Mouse (Mus musculus): ENCODE results near the gene Nos1.

The Nos1 gene

GRCm38 (mm10) chr5:117955675-117956420 is 175.0 kb downstream of the Nos1 start:
- peak; percentile 67 for DNase-seq (ENCODE audit: low read depth, low spot score)

GRCm38 (mm10) chr5:117964750-117965149 is 183.9 kb downstream of the Nos1 start:
- no peak for DNase-seq (ENCODE audit: low read depth, low spot score)

- no peak for DNase-seq (ENCODE audit: low read depth, low spot score)
These were observed 186.1 kb downstream of the Nos1 start for GRCm38 (mm10) chr5:117966956-117967355.

DNA sequence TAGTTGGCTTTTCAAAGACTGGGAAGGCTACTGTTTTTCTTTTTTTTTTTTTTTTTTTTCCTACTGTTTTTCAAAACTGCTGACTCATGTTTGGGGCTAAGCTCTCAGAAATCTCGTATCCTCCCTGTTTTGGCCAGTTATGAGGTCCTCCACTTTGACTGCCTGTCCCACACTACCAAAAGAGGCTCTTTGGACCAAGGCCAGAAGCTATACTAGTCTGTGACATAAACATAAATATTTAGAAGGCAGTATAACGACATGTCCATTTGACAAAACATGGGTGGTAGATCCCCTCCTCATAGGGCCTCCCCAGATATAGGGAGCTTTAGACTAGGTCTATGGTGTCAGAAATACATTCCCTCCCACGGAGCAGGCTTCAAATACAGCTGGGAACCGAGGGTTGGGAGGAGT is 186.8 kb downstream of the Nos1 start:
- no peak for DNase-seq (ENCODE audit: low read depth, low spot score)

GRCm38 (mm10) chr5:117969681-117970427 is 189.0 kb downstream of the Nos1 start:
- no peak for DNase-seq (ENCODE audit: low read depth, low spot score)

- DNase-seq (ENCODE audit: low read depth, low spot score) = no peak
These were observed 195.4 kb downstream of the Nos1 start for GRCm38 (mm10) chr5:117976263-117976656.

GRCm38 (mm10) chr5:117976657-117977500 is 196.0 kb downstream of the Nos1 start, which contains the start of gene Fbxo21:
Fbxo21 (plus strand) TSS chr5:117976730.
- peak; percentile 95 for DNase-seq (ENCODE audit: low read depth, low spot score)

DNA sequence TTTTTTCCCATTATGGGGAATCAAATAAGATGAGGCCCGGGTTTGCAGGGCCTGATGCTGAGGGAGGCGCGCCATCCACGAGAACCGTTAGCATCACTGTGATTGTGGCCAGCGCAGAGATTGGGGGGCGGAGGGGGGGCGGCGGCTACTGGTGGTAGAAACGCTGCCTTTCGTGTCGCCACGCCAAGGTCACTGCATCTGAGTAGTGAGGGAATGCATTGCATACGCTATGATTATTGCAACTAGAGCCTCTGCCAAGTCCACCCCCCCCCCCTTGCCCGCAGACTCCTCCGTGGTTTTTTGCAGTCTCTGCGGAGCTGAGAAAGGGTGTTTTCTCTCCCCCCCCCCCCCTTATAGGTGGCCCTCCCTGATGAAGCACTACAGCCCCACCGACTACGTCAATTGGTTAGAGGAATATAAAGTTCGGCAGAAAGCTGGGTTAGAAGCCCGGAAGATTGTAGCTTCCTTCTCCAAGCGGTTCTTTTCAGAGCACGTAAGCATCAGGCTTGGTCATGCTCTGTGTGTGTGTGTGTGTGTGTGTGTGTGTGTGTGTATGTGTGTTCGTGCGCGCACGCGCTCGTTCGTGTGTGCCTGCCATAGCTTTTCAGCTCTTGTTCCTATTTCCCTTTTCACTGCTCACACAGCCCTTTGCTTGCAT is 196.8 kb downstream of the Nos1 start:
- DNase-seq (ENCODE audit: low read depth, low spot score) = no peak

GRCm38 (mm10) chr5:117978159-117978697 is 197.4 kb downstream of the Nos1 start:
- no peak for DNase-seq (ENCODE audit: low read depth, low spot score)

- DNase-seq (ENCODE audit: low read depth, low spot score) = no peak
These were observed 198.2 kb downstream of the Nos1 start for GRCm38 (mm10) chr5:117979082-117979481.

- no peak for DNase-seq (ENCODE audit: low read depth, low spot score)
These were observed 200.1 kb downstream of the Nos1 start for GRCm38 (mm10) chr5:117980921-117981320.

GRCm38 (mm10) chr5:117981943-117982342 is 201.1 kb downstream of the Nos1 start:
- no peak for DNase-seq (ENCODE audit: low read depth, low spot score)

- DNase-seq (ENCODE audit: low read depth, low spot score) = no peak
These were observed 205.5 kb downstream of the Nos1 start for GRCm38 (mm10) chr5:117986327-117986726.

DNA sequence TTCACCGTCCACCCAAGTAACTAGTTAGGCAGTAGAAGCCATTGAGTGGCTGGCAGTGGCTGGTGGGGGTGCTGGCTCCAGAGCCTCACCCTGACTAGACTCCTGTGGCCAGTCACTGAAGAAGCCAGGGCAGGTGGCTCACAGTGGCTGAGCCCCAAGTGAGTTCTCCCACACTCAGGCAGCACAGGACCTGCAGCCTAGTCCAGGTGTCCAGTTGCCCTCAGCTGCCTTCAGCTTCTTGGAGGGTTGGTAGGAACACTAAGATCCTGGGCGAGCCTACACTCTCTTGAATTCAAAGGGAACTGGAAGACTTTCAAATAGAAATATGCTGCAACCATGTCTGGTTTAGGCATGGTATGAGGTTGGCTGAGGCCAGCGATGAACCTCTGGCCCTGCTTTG is 207.1 kb downstream of the Nos1 start:
- no peak for DNase-seq (ENCODE audit: low read depth, low spot score)

DNA sequence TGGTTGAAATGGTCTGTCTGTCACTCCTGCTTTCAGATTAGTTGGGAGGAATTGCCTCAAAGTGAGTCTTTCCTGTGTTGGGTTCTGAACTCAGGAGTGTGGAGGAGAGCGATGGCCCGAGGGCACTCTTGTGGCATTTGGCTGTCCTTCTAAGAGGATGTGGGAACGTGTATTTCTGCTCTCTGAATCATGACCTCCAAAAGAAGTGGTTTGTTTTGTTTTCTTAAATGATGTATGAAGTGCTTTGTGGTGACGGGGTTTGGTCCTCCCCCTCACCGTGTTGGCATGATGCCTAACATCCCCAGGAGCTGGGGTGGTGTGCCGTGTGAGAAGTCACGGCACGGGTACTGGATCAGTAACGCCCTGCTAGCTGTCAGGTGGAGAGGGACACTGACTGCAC is 207.5 kb downstream of the Nos1 start:
- no peak for DNase-seq (ENCODE audit: low read depth, low spot score)

DNA sequence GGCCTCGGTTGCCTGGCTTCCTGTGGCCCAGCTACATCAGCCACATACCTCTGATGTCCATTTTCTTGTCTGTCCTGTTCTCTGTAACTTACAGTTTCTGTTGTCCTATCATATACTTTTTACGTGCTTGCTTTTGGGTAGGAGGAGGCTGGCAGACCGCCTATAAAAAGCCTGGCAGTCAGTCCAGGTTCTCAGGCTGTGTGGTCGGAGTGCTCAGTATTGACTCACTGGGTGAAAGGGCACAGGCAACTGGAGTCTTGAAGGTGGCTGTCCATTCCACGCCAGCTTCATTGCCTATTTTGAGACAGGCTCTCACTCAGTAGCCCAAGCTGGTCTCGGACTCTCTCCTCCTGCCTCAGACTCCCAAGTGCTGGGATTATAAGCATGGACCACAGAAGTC is 208.9 kb downstream of the Nos1 start:
- DNase-seq (ENCODE audit: low read depth, low spot score) = no peak

DNA sequence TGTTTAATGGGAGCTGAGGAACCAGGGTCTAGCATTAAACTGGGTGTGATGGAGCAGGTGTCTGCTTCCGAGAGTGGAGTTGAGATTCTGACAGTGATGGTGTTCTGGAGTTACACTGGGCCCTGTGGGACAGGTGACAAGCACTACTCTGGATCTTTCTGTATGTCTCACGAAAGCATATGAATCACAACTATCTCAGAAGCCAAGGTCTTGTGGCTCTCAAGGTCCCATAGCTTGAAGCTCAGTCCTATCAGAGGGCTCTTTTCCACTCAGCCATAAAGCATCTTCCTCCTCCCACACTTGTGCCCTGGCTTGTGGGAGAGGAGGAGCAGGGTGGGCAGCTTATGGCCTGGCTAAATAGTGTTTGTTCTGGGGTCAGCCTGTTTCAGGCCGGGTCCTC is 210.1 kb downstream of the Nos1 start:
- no peak for DNase-seq (ENCODE audit: low read depth, low spot score)

- no peak for DNase-seq (ENCODE audit: low read depth, low spot score)
These were observed 212.7 kb downstream of the Nos1 start for GRCm38 (mm10) chr5:117993550-117993949.

DNA sequence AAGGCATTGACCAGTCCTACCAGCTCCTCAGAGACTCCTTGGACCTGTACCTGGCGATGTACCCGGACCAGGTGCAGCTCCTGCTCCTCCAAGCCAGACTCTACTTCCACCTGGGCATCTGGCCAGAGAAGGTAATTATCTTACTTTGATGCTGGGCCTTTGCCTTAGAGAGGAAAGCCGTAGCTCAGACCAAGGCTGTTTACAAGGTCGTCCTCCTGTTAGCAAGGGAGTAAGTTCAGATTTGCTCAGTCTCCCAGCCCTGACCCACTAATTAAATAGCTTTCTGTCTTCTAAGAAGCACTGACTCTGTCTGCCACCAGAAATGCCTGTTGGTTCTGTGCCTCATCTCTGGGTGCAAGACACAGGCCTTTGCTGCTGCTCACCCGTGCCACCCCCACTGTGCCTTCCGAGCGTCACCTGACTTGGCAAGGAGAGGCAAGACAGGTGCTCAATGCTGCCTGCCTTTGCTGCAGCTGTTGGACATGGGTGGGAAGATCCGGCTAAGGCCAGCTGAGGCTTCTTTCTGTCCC is 214.6 kb downstream of the Nos1 start:
- no peak for DNase-seq (ENCODE audit: low read depth, low spot score)

DNA sequence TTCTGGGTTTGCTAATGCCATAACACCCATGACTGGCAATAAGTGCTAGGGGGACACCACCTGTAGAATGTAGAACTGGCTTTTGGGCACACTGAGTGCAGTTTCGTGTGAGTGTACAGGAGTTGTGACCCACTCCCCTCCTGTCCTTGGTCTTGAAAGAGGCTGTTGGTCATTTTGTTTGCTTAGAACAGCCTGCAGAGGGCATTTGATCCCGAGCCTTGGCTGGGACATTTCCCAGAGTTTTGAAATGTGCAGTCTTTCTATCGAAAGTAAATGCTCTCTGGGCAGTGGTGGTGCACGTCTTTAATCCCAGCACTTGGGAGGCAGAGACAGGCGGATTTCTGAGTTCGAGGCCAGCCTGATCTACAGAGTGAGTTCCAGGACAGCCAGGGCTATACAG is 215.1 kb downstream of the Nos1 start:
- DNase-seq (ENCODE audit: low read depth, low spot score) = no peak

- DNase-seq (ENCODE audit: low read depth, low spot score) = no peak
These were observed 215.7 kb downstream of the Nos1 start for GRCm38 (mm10) chr5:117996581-117996980.
